Mouse (Mus musculus) liver, embryonic 11.5 days (tissue): ENCODE results near the gene Fundc2. TPM values are rescaled to one million over a fixed set of nuclear protein-coding genes. Genes with fewer than 3 reads are reported as not detected.

Experiments
- ATAC-seq: fragments of 200-750 bp; cut with Nextera tagmentation; replicated peaks from 2 replicates; pipeline ENCODE4 v1.8.0; 2017; ENCODE audit warnings: moderate number of reproducible peaks, mild to moderate bottlenecking, moderate TSS enrichment, moderate library complexity; ENCODE audit not compliant: low FRiP score
- DNase-seq: peaks from one replicate; pipeline ENCODE4 v3.0.0-alpha.2; 2017; ENCODE audit warnings: low spot score
- H3K27ac ChIP-seq: fragments of 300-500 bp; sonication (generic); 2 replicates; pipeline ENCODE4 v1.5.1; 2014; ENCODE audit warnings: mild to moderate bottlenecking, low read depth, low read length, control low read depth
- H3K27me3 ChIP-seq: fragments of 300-500 bp; sonication (generic); replicated peaks from 2 replicates; pipeline ENCODE4 v1.6.1; 2014; ENCODE audit warnings: low read length, mixed read lengths; ENCODE audit not compliant: control insufficient read depth, insufficient read depth
- H3K36me3 ChIP-seq: fragments of 300-500 bp; sonication (generic); 2 replicates; pipeline ENCODE4 v1.6.1; 2014; ENCODE audit warnings: mild to moderate bottlenecking, low read length, moderate library complexity, mixed read lengths; ENCODE audit not compliant: control insufficient read depth, insufficient read depth
- H3K4me1 ChIP-seq: fragments of 300-500 bp; sonication (generic); replicated peaks from 2 replicates; pipeline ENCODE4 v1.6.1; 2014; ENCODE audit warnings: low read length, mixed read lengths; ENCODE audit not compliant: control insufficient read depth, insufficient read depth
- H3K4me2 ChIP-seq: fragments of 300-500 bp; sonication (generic); 2 replicates; pipeline ENCODE4 v1.6.1; 2014; ENCODE audit warnings: mild to moderate bottlenecking, control low read depth, moderate library complexity
- H3K4me3 ChIP-seq: fragments of 300-500 bp; sonication (generic); 2 replicates; pipeline ENCODE4 v1.5.1; 2014; ENCODE audit warnings: low read depth, low read length, control low read depth
- H3K9ac ChIP-seq: fragments of 300-500 bp; sonication (generic); 2 replicates; pipeline ENCODE4 v1.6.1; 2014; ENCODE audit warnings: low read depth, low read length, control low read depth
- H3K9me3 ChIP-seq: fragments of 300-500 bp; sonication (generic); 2 replicates; pipeline ENCODE4 v1.6.1; 2016; ENCODE audit warnings: low read length, inconsistent platforms, mixed read lengths; ENCODE audit not compliant: control insufficient read depth
- WGBS: fragments of 180-500 bp; shearing (Covaris S2); extraction: QIAGEN DNeasy Blood & Tissue Kit; methylation state at CpG from one replicate; pipeline ENCODE4 v1.1.7; 2014; 5-methylcytosine and 5-hydroxymethylcytosine counted together
- polyA plus RNA-seq: library from polyadenylated mRNA; unstranded; fragments of >200 nt; fragmentation: Nextera tagmentation; extraction: Ambion mirVana; gene quantifications from 2 replicates; pipeline ENCODE4 v1.2.1, GENCODE M21; 2014

The Fundc2 gene
- polyA plus RNA-seq = 46.3 and 50.5 TPM in 2 replicates

- peak within 1 kb of the TSS; percentile 50 for H3K4me3 ChIP-seq
- 8% methylated on average over 23 of the region's 25 CpGs for WGBS
- H3K36me3 ChIP-seq = no peaks in the 10 kb centered on the region
- no peaks in the 10 kb centered on the region for H3K9me3 ChIP-seq
- H3K27ac ChIP-seq = peak within 1 kb of the TSS; percentile 83
- H3K9ac ChIP-seq = peak within 1 kb of the TSS; percentile 63
- H3K4me2 ChIP-seq = peak within 1 kb of the TSS; percentile 59
- ATAC-seq (peak; percentile 90), DNase-seq (peak; percentile 79)
- H3K4me1 ChIP-seq = no peaks in the 10 kb centered on the region
- H3K27me3 ChIP-seq = no peaks in the 10 kb centered on the region
Measured at GRCm38 (mm10) chrX:75382195-75382771, at the start of gene Fundc2, which contains the start of gene F8. TSS of gene Fundc2 (plus strand) at chrX:75382399. TSS of gene F8 (minus strand) at chrX:75382615.

- H3K27ac ChIP-seq = no peak overlapping the region
- no peak for DNase-seq
- ATAC-seq = no peak
- H3K4me1 ChIP-seq = no peaks in the 10 kb centered on the region
- no peaks in the 10 kb centered on the region for H3K27me3 ChIP-seq
- H3K9ac ChIP-seq = no peak overlapping the region
- H3K4me3 ChIP-seq = no peak overlapping the region
- H3K36me3 ChIP-seq = no peaks in the 10 kb centered on the region
- no peak overlapping the region for H3K4me2 ChIP-seq
- no peaks in the 10 kb centered on the region for H3K9me3 ChIP-seq
Measured at GRCm38 (mm10) chrX:75370197-75370596, 12.0 kb upstream of the Fundc2 start.

GRCm38 (mm10) chrX:75372666-75373425 is 9.4 kb upstream of the Fundc2 start:
- Histone ChIP-seq H3K9ac (no peak overlapping the region), H3K4me2 (no peak overlapping the region), H3K27ac (no peak overlapping the region), H3K36me3 (no peaks in the 10 kb centered on the region), H3K4me1 (no peaks in the 10 kb centered on the region), H3K27me3 (no peaks in the 10 kb centered on the region), H3K9me3 (no peaks in the 10 kb centered on the region), H3K4me3 (no peak overlapping the region)
- ATAC-seq = no peak
- DNase-seq = no peak
- 79% methylated on average over 2 of the region's 2 CpGs for WGBS

- H3K4me2 ChIP-seq = no peak overlapping the region
- H3K9ac ChIP-seq = no peak overlapping the region
- H3K4me1 ChIP-seq = no peaks in the 10 kb centered on the region
- no peaks in the 10 kb centered on the region for H3K36me3 ChIP-seq
- DNase-seq (no peak), ATAC-seq (no peak)
- no peak overlapping the region for H3K4me3 ChIP-seq
- no peak overlapping the region for H3K27ac ChIP-seq
- no peaks in the 10 kb centered on the region for H3K27me3 ChIP-seq
- H3K9me3 ChIP-seq = no peaks in the 10 kb centered on the region
Measured at GRCm38 (mm10) chrX:75376815-75377214, 5.4 kb upstream of the Fundc2 start.

- Histone ChIP-seq H3K9me3 (no peaks in the 10 kb centered on the region), H3K4me3 (no peak overlapping the region), H3K4me1 (no peaks in the 10 kb centered on the region), H3K36me3 (no peaks in the 10 kb centered on the region), H3K9ac (no peak overlapping the region), H3K27ac (no peak overlapping the region), H3K4me2 (no peak overlapping the region), H3K27me3 (no peaks in the 10 kb centered on the region)
- WGBS = 89% methylated on average over 1 of the region's 1 CpGs
- no peak for ATAC-seq
- DNase-seq = no peak
Measured at GRCm38 (mm10) chrX:75381176-75381575, 1.0 kb upstream of the Fundc2 start.

- peak overlapping the region; percentile 59 for H3K4me2 ChIP-seq
- no peaks in the 10 kb centered on the region for H3K4me1 ChIP-seq
- H3K4me3 ChIP-seq = peak overlapping the region; percentile 50
- no peak for ATAC-seq
- no peaks in the 10 kb centered on the region for H3K36me3 ChIP-seq
- no peak for DNase-seq
- no peak overlapping the region for H3K27ac ChIP-seq
- H3K9me3 ChIP-seq = no peaks in the 10 kb centered on the region
- H3K27me3 ChIP-seq = no peaks in the 10 kb centered on the region
- H3K9ac ChIP-seq = no peak overlapping the region
- WGBS = 70% methylated on average over 5 of the region's 5 CpGs
Measured at GRCm38 (mm10) chrX:75381699-75382098, 500 bp upstream of the Fundc2 start.

- Histone ChIP-seq H3K4me3 (no peak overlapping the region), H3K4me1 (no peaks in the 10 kb centered on the region), H3K27me3 (no peaks in the 10 kb centered on the region), H3K36me3 (no peaks in the 10 kb centered on the region), H3K9ac (no peak overlapping the region), H3K27ac (no peak overlapping the region), H3K4me2 (no peak overlapping the region), H3K9me3 (no peaks in the 10 kb centered on the region)
- WGBS = 86% methylated on average over 1 of the region's 1 CpGs
- DNase-seq (no peak), ATAC-seq (no peak)
Measured at GRCm38 (mm10) chrX:75399471-75399870, 17.3 kb downstream of the Fundc2 start.

- WGBS = 52% methylated on average over 2 of the region's 2 CpGs
- H3K27me3 ChIP-seq = no peaks in the 10 kb centered on the region
- no peaks in the 10 kb centered on the region for H3K4me1 ChIP-seq
- ATAC-seq = peak; percentile 79
- no peak overlapping the region for H3K4me3 ChIP-seq
- no peaks in the 10 kb centered on the region for H3K9me3 ChIP-seq
- H3K36me3 ChIP-seq = no peaks in the 10 kb centered on the region
- peak overlapping the region; percentile 11; the same call in 1 of the 2 replicates for H3K27ac ChIP-seq
- no peak overlapping the region for H3K9ac ChIP-seq
- H3K4me2 ChIP-seq = no peak overlapping the region
- no peak for DNase-seq
Measured at GRCm38 (mm10) chrX:75402668-75403067, 20.5 kb downstream of the Fundc2 start.

- no peaks in the 10 kb centered on the region for H3K9me3 ChIP-seq
- H3K4me1 ChIP-seq = no peaks in the 10 kb centered on the region
- no peak overlapping the region for H3K27ac ChIP-seq
- H3K4me3 ChIP-seq = no peak overlapping the region
- no peak overlapping the region for H3K4me2 ChIP-seq
- ATAC-seq (no peak), DNase-seq (no peak)
- no peak overlapping the region for H3K9ac ChIP-seq
- no peaks in the 10 kb centered on the region for H3K27me3 ChIP-seq
- no peaks in the 10 kb centered on the region for H3K36me3 ChIP-seq
Measured at GRCm38 (mm10) chrX:75403350-75403749, 21.2 kb downstream of the Fundc2 start.
